Mouse (Mus musculus): ENCODE results near the gene Slc22a1.

GRCm38 (mm10) chr17:12708398-12708797 lies 32.8 kb upstream of the Slc22a1 start:
- no peak for TF ChIP-seq CTCF (IDR thresholded peaks at IDR 0.05; ENCODE audit: low read depth, low read length)
- TF ChIP-seq POLR2A (IDR thresholded peaks at IDR 0.05; ENCODE audit: extremely low read depth, insufficient read depth, low read length): no peak

Measured in liver, adult 2 months (tissue).